8 mouse cellular contexts compared by ENCODE assay signal in genomic region chr19:37550101-37551039, GRCm38 (mm10). TPM values are rescaled to one million over a fixed set of nuclear protein-coding genes. Genes with fewer than 3 reads are reported as not detected.
DNase-seq lines count a peak whose midpoint lies in the region; ATAC-seq and TF ChIP-seq lines count a peak whose summit lies in the region.

Gene Exoc6, plus strand, starts transcription at chr19:37550418.

- peak within 1 kb of the TSS; percentile 55 for H3K4me2 ChIP-seq in forebrain, embryonic 16.5 days (ENCODE audit: low read length)
- peak within 1 kb of the TSS; percentile 94 for H3K4me2 ChIP-seq in lung, embryonic 14.5 days

- H3K9me3 ChIP-seq in forebrain, embryonic 16.5 days (ENCODE audit: control insufficient read depth, low read length), result no peaks in the 10 kb centered on the region
- H3K9me3 ChIP-seq in lung, embryonic 14.5 days (ENCODE audit: low read depth, low read length), result no peaks in the 10 kb centered on the region

- intact Hi-C loops in heart, postnatal 25 days (cut with DNase I), result no loop called here

- peak; percentile 89 for ATAC-seq in forebrain, embryonic 16.5 days
- ATAC-seq in lung, embryonic 14.5 days (ENCODE audit: insufficient read depth), result peak; percentile 87
- ATAC-seq in neutrophil, adult 5-6 weeks (ENCODE audit: extremely low read depth, insufficient number of reproducible peaks, low FRiP score, poor library complexity, severe bottlenecking), result peak; percentile 55

- peak; percentile 16; the same call in 1 of the 2 replicates for TF ChIP-seq CTCF in layer of hippocampus, adult 2 months (conservative IDR thresholded peaks at IDR 0.05)
- no peak for TF ChIP-seq CTCF in lung, embryonic 14.5 days (IDR thresholded peaks at IDR 0.05; ENCODE audit: low read depth)

- 0 out of 2 replicates have a peak, but pooled peaks cover 3% of the 10 kb centered on the region for H3K27me3 ChIP-seq in forebrain, embryonic 16.5 days (replicated peaks; ENCODE audit: control insufficient read depth, insufficient read depth, low read length)
- H3K27me3 ChIP-seq in lung, embryonic 14.5 days (ENCODE audit: insufficient read depth, low read length), result no peaks in the 10 kb centered on the region; the same call in 1 of the 2 replicates

- DNase-seq in ES-CJ7 (ENCODE audit: low read depth, low spot score), result peak; percentile 72
- DNase-seq in cerebellum, adult 11-12 months, result peak; percentile 87
- DNase-seq in heart, postnatal 25 days (ENCODE audit: low spot score), result peak; percentile 58
- peak; percentile 62 to 71 for DNase-seq in layer of hippocampus, adult 2 months (ENCODE audit: low spot score in 2 of 2)
- peak; percentile 82 for DNase-seq in lung, embryonic 14.5 days
- peak; percentile 62 to 67 for DNase-seq in thymus, adult 18-20 months

- no peaks in the 10 kb centered on the region for H3K36me3 ChIP-seq in forebrain, embryonic 16.5 days (ENCODE audit: control insufficient read depth, insufficient read depth)
- H3K36me3 ChIP-seq in lung, embryonic 14.5 days (ENCODE audit: insufficient read depth), result no peaks in the 10 kb centered on the region

- peak within 1 kb of the TSS; percentile 90 for H3K4me3 ChIP-seq in forebrain, embryonic 16.5 days (replicated peaks; ENCODE audit: low read length)
- peak within 1 kb of the TSS; percentile 98 for H3K4me3 ChIP-seq in layer of hippocampus, adult 2 months
- peak within 1 kb of the TSS; percentile 79 for H3K4me3 ChIP-seq in lung, embryonic 14.5 days (ENCODE audit: low read depth, low read length)

- H3K9ac ChIP-seq in forebrain, embryonic 16.5 days (replicated peaks; ENCODE audit: low read depth, low read length), result peak within 1 kb of the TSS; percentile 88
- H3K9ac ChIP-seq in lung, embryonic 14.5 days, result peak within 1 kb of the TSS; percentile 67

- WGBS in forebrain, embryonic 16.5 days, result under 1% methylated on average over 58 of the region's 89 CpGs
- under 1% methylated on average over 72 of the region's 89 CpGs for WGBS in lung, embryonic 14.5 days

- H3K27ac ChIP-seq in forebrain, embryonic 16.5 days (ENCODE audit: low read length), result peak within 1 kb of the TSS; percentile 69
- H3K27ac ChIP-seq in layer of hippocampus, adult 2 months, result peak within 1 kb of the TSS; percentile 99
- peak within 1 kb of the TSS; percentile 63 for H3K27ac ChIP-seq in lung, embryonic 14.5 days (ENCODE audit: low read depth)

- peaks cover 9% of the 10 kb centered on the region; the same call in 1 of the 2 replicates for H3K4me1 ChIP-seq in forebrain, embryonic 16.5 days (replicated peaks; ENCODE audit: control insufficient read depth, insufficient read depth, low read length)
- no peaks in the 10 kb centered on the region for H3K4me1 ChIP-seq in lung, embryonic 14.5 days (ENCODE audit: insufficient read depth)

RNA-seq across cellular contexts. Expression of gene Exoc6, which starts in this region (rescaled TPM):
- 28.3 and 30.1 TPM in 2 replicates for polyA plus RNA-seq in forebrain, embryonic 16.5 days (2015; fragmentation: Nextera tagmentation; extraction: Ambion mirVana)
- 10 to 100 TPM; 29.2 TPM for total RNA-seq in heart, postnatal 25 days (2021)
- total RNA-seq in layer of hippocampus, adult 2 months (2021), result 10 to 100 TPM; 53.3 to 54.7 TPM
- 11.6 and 13.2 TPM in 2 replicates for polyA plus RNA-seq in lung, embryonic 14.5 days (2014; fragmentation: Nextera tagmentation; extraction: Ambion mirVana)
- total RNA-seq in neutrophil, adult 5-6 weeks (2017), result 65.1 and 69.9 TPM in 2 replicates

Comparison
In these comparisons a context has a peak if more than half of its experiments do, and no peak if none do; other contexts are left out.
1. Peak in every context shown above with its lines: DNase-seq, ATAC-seq, H3K4me3 ChIP-seq and H3K27ac ChIP-seq.